Mouse (Mus musculus) cerebellum, adult 9-11 months (tissue): Measurements from ENCODE around the gene Rassf7.
A peak's percentile ranks its signal among the peaks of the same experiment; 100 is the strongest.

Experiments
- DNase-seq: peaks from one replicate; pipeline ENCODE4 v3.0.0; 2022

The Rassf7 gene

DNA sequence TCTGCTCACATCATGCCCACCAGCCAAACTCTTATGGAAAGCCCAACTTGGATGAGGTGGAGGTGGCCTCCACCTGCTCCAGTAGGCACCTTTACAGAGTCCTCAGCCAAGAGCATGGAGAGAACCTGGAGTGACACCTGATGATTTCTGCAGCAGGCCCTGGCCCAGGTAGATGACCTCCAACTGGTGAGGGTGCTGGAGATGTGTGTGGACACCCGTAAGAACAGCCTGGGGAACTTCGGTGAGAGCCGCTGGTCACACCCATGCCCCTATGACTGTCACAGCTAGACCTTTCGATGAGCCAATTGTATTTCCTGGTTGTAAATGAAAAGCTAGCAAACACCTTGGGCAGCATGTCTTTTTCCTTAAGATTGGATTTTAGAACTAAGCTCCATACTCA lies 17.5 kb upstream of the Rassf7 start:
- no peak for DNase-seq

DNA sequence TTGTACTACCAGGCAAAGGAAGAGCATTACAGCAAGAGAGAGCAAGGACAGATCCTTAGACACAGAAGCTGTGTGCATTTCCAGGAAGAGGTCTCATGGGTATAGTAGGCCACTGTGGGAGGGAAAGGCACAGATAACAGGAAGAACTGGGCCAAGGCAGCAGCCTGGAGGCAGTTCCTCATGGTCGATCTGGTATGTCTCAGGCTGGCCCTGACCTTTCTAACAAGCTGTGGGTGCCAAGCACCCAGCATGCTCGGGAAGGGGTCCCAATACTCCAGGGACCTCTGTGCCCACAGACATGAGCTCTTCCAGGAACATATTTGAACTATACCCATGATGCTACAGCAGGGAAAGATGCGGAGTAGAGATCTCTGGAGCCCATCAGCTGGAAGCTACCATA lies 11.1 kb upstream of the Rassf7 start:
- no peak for DNase-seq

DNA sequence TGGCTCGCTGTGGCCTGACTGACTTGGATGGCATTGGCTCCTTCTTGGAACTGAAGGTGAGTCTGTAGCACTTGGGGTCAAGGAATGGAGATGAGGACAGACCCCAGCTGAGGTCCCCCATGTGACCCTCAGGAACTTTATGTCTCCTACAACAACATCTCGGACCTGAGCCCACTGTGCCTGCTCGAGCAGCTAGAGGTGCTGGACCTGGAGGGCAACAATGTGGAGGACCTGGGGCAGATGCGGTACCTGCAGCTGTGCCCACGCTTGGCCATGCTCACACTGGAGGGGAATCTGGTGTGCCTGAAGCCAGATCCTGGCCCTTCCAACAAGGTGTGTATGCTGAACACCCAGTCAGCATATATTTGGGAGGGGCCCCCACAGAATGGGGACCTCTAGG lies 10.2 kb upstream of the Rassf7 start:
- no peak for DNase-seq

DNA sequence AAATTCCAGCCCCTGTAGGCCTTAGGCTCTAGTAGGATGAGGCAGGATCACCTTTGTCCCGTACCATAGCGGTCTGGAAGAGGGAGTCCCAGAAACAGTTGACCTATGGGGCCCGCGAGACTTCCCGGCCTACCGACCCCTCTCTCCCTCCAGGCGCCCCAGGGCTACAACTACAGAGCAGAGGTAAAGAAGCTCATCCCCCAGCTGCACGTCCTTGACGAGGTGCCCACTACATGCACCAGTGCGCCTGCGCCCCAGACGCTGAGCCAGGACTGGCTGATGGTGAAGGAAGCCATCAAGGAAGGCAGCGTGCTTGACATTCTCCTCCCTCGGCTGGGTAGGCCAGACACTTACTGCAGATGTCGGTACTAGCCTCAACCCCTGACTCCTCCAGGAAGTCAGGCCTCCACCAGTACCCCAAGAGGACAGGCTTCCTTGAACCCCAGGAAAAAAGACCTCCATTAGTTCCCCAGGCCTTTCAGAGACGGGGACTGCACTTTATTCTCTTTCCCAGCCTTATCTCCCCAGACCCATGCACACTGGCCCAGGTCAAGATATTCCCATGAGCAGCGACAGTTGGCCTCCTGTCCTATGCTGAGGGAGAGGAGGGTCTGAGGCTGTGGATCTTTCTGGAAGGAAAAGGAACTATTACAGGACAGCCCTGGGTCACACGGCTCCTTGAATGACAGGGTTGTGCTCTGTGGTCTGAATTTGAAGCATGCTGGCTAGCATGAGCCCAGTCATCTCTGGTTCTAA lies 9.3 kb upstream of the Rassf7 start:
- DNase-seq, result no peak

DNA sequence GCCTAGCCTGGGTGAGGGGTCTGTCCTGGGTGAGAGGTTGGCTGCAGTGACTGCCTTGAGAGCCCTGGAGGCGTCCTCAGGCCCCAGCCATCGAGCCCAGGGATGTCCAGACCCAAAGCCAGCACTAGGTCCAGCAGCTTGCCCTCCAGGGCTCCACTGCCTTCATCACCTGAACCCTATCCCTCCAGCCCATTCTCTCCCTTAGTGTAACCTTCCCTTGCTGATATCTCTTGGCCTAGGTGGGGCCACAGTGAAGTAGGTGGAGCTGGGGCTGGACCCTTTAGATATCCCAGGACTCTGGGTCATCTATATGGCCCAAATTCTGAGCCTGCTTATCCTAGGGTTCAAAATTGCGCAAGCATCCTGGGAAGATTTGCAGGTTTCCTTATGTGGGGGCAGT lies 6.1 kb upstream of the Rassf7 start:
- no peak for DNase-seq

DNA sequence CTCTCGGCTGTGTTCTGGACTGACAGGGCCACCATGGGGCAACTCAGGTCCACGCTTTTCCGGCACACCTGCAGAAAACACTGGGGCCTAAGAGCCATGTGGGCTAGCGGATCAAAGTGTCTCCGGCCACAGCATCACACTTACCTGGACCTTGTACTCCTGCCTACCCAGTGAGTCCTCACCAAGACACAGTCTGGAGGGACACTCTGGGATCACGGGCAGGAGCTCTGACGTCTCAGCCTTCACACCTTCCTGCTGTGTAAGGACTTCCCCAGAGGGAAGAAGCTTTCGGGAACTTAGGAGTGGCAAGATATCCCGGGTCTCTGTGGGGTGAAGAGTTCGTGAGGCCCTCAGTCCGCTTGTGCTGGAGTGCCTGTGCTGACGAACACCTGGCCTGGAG lies 5.5 kb upstream of the Rassf7 start:
- DNase-seq, result no peak

DNA sequence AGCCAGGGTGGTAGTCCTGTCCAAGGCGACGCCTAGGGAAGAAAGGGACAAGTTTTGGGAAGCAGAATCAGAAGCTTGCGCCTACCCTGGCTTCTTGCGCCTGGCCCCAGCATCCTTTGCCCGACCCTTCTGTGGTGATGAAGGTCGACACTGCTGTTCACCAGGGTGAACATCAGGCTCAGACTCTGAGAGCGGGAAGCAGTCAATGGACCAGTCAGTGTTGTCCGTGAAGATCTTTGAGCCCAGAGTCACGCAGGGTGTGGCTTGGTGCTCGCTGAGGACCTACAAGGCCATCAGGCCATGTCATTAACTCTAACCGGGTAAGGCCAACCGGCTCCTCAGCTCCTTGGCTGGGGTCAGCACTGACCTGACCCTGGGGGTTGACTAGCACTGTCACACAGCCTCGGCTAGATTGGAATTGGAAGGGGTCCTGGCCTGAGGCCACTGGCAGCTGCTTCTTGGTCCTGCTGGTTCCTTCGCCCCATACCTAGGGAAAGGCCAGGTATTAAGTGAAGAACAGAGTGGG lies 5.0 kb upstream of the Rassf7 start:
- no peak for DNase-seq

DNA sequence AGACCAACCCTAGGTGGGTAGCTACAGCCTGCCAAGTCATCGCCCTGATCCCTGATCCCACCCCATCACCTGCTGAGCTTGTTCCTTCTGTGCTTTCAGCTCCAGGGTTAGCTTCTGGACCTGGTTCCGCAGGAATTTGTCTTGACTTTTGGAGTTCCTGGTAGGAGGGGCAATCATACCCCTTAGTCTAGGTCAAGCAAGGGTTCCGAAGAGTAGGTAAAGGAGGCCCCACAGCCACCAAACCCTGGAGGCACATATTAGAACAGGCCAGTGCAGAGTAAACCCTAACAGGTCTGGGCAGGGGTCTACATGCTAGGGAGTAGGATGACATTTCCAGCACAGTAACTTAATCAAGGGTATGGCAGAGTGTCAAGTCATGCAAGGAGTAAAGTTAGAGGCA lies 2.5 kb upstream of the Rassf7 start:
- DNase-seq, result no peak

DNA sequence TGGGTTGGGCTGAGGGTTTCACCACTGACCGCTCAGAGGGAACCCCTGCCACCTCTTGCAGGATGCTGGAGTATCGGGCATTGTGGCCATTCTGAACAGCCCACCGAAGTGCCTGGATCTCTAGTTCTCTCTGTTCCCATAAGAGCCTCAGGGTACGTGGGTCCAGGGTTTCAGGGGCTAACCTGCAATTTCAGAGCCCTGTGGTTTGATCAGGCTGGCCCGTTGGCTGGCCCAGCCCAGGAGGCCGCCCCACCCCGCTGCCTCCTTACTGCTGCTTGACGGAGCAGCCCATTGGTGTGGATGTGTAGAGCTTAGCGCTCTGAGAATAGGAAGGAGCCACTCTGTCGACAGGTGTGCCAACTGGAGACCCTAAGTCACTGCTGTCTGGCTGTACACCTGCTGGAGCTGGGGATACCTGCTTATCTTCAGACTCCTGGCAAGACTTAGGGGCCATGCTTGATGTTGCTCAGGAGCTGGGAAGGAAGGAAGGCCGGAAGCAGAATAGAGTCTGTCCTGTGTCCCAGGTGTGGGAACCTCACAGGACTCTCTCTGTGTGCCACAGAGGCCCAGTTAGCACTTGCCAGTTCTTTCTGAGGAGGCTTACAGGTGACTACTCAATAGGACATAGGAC lies 1.9 kb upstream of the Rassf7 start, which contains the start of gene Lmntd2:
TSS of gene Lmntd2 (minus strand) at position 476 of the 631 bp plus-strand sequence.
- DNase-seq, result no peak

DNA sequence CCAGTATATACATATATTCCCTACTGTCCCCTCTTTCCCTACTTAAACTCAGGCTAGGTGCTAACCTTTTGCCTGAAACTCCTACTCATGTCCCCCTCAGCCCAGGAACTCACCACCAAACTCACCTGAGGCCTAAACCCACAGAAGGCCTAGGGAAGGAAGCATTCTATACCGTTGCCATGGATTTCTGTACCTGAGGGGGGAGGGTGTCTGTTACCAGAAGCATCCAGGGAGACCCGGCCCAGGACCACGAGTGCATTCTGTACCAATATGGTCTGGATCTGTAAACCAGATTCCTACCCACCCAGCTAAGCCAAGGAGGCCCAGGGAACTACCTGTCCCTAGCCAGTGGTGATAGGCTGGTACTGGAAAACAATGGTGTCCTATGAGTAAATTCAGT lies 1.4 kb upstream of the Rassf7 start:
- DNase-seq, result no peak

DNA sequence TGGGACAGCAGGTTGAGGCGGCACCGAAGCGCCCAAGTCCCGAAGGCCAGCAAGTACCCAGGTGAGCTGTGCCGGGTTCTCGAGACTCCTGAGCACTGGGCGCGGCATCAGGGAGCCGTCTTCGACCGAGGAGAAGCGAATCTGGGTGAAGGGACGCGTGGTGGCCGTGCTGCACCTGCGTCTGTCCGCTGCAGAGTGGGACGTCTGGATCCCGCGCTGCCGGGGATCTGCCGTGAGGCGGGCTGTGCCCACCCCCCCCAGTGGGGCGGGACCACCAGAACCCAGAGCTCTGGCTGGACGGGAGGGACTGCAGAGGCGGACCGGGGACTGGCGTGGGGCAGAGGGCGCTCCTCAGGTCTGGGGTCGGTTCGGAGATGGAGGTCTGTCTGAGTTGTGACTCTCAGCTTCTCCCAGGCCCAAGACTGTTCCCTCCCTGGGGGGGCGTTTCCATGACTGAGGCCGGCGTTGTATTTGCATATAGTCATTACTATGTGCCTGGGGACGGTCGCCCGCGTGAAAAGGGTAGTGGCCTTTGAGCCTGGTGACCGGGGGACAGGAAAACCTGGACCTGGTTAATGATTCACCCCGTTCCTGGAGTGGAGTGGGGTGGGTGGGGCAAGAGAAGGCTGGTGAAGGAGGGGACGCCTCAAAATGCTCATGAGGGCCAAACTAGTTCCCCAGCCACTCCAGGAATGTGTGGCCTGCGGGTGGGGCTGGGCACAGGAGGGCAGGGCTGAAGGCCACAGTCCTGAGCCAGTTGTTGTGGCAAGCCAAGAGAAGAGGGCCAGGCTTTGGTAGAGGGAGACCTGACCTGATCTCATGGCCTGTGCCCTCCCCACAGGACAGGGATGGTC lies 447 bp downstream of the Rassf7 start:
- DNase-seq, result peak; percentile 61

DNA sequence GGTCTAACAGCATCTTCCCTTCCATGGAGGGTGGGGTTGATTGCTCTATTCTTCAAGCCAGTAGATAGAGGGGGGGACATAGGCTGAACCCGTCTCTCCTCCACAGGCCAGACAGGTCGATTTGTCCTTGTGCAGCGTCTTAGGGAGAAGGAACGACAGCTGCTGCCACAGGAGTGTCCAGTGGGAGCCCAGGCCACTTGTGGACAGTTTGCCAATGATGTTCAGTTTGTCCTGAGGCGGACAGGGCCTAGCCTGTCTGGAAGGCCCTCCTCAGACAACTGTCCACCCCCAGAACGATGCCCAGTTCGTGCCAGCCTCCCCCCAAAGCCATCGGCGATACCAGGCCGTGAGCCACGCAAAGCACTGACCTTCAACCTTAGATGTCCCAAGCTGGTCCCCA lies 1.2 kb downstream of the Rassf7 start:
- DNase-seq, result no peak

DNA sequence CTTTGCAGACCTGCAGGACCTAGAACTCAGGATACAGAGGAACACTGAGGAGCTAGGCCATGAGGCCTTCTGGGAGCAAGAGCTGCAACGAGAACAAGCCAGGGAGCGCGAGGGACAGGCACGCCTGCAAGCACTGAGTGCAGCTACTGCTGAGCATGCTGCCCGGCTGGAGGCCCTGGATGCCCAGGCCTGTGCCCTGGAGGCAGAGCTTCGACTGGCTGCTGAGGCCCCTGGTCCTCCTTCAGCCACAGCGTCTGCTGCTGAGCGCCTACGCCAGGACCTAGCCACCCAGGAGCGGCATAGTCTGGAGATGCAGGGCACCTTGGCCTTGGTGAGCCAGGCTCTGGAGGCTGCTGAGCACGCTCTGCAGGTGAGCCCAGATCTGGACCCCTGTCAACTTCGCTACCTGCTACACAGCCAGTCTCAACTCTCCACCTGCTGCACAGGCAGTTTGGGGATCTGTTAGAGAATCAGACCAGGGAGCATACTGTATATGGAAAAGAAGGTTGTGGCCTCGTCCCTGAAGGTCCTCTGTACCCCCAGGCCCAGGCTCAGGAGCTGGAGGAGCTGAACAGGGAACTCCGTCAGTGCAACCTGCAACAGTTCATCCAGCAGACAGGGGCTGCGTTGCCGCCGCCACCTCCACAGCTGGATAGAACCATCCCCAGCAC lies 1.8 kb downstream of the Rassf7 start:
- no peak for DNase-seq

DNA sequence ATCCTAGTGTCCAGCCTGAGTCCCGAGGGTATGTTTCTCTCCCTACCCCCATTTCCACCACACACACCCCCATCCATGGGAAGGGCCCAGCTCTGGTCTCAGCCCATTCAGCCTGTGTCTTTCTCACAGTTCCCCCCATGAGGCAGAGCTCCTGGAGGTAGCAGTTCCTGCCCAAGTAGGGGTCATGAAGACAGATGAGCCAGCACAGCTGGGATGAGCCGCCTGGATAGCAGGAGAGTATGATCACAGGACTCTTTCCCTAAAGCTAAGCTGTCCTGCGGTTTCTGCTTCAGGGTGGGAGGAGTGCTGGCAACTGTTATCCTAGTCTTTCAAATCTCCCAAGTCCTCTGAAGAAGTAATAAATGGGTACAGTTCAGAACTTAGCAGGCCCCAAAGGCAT lies 2.5 kb downstream of the Rassf7 start:
- DNase-seq, result no peak

DNA sequence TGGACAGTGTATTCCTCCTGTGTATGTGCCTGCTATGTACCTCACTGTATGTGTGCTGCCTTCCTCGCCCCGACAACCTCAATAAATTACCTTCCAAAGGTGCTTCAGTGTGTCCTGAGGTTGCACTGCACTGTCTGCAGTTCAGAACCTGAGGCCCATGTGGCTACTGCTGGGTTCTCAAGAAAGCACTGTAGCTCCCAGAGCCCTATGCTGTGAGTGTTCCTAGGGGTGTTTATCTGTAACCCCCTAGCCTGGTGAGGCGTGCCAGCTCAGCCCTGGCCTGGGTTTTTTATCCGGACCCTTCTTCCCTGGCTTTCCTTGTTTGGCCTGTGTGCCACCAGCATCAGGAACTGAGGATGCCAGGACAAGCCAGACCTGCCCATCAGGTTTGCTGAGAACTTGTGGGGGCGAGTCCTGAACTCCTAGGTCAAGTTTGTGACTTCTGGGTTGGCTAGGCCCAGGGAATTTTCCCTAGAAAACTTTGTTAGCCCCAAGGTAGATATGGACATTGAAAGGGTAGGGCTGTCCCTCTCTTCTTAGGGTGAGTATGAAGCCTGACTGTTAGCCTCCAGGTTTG lies 3.0 kb downstream of the Rassf7 start:
- no peak for DNase-seq

DNA sequence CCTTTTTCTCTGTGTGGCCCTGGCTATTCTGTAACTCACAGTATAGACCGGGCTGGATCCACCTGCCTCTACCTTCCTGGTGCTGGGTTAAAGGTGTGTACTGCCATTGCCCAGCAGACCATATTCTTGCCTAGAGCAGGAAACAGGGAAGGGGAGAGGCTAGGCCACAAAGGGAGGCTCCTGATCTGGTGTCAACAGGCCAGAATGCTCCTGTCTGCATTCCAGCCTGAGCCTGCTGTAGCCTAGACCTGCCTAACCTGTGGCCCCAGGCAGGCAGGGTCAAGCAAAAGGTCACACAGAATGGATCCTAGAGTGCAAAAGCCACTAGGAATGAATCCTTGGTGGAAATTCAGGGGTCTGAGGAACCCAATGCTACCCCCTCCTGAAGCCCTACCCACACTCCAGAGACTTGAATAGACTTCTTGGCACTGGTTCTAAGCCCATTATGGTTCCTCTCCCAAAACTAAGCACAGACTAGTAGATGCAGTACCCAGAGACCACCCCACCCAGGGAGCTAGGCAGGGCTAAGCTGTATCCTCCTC lies 4.0 kb downstream of the Rassf7 start:
- DNase-seq, result no peak

DNA sequence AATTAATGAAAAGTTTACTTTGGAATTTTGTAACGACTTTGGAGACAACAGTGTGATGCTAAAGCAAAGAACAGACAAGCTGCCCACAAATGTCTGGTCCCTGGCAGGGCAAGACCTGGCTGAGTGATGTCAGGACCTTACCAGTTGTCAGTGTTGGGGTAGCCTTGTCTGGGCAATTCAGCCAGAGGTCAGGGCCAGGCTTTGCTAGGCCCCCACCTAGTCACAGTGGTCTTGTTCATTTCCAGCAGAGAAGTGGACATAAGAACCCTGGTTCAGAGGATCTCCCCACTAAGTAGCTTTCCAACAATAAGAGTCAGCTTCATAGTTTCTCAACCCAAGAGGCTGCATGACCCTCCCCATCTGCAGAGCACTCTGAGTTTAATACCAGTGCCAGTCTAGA lies 4.7 kb downstream of the Rassf7 start:
- DNase-seq, result no peak

DNA sequence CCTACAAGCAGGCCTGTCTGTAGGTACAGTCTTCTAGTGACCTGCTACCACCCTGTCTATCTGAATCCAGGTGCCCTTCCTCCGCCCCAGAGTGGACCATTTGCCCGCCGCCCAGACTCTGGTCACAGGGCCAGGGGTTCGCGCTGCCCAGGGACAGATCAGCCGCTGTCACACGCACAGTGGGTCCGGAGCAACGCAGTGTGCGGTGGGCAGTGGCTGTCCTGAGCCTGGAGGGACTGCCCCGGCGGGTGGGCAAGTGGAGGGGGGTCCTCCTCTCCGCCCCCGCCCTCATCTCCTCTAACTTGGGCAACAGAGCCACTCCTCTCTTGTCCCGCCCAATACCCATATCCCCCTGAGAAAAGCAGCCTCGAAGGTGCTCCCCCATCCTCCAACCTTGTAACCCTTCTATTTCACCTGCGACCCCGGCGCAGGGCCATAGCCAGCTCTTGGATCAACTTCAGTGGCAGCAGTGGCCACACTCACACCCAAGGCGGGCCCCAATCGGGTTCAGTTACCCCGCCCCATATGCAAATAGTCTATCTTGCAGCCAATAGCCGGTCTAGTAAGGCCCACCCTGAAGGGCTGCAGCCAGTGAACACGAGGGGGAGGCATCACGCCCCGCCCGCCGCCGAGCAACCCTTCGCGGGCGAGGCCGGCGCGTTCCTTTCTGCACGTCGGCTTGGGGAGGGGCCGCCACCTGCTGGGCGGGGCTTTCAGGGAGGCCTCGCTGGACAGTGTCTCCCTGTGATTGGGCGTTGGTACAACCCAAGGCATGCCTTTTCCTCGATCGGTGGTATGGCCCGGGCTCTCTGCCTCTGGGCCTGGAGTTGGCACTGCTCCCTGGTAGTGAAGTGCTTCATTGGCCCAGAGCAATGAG lies 5.8 kb downstream of the Rassf7 start:
- peak; percentile 95 for DNase-seq

DNA sequence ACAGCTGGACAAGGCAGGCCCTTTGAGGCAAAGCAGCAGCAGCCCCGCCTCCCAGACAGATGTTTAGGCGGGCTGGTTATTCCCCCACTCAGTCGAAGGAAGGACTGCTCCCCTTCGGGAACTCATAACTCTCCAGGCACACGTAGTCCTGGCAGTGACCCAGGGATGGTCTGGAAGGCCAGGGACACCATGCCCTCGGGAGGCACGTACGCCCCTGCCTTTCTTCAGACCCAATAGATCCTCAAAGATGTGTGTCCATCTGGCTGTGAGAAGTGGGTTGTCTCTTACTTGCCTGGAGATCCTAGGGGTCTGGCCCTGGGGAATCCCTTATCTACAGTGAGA lies 6.4 kb downstream of the Rassf7 start:
- DNase-seq, result no peak

DNA sequence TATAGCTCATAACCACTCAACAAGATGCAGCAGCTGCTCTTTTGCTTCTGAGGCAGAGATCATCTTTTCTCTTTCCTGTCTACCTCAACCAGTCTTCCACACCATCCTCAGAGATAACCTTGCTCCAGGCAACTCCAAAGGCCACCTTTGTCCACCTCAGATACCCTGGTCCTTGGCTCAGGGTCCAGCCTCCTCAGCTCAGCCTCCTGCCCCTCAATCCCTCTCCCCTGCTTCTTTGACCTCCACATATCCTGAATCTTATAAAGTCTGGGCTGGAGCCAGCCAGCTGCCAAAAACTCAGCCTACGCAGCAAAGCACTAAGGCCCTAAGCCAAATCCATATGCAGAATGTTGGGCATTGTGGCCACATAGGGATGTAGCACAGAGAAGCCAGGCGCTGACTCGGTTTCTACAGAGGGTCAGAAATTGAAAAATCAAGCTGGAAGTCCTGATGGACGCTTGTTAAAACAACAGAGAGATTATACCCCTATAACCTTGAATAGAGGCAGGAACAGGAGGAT lies 7.1 kb downstream of the Rassf7 start:
- no peak for DNase-seq

DNA sequence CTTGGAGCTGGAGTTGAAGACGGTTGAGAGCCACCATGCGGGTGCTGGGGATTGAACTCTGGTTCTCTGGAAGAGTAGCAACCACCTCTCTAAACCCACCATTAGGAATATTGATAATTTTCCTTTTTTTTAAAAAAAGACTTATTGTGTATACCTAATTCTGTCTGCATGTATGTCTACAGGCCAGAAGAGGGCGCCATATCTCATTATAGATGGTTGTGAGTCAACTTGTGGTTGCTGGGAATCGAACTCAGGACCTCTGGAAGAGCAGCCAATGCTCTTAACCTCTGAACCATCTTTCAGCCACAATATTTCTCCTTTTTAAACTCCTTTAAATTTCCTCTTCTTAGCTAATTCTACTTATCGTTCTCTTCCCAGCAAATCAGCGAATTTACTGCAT lies 10.9 kb downstream of the Rassf7 start:
- no peak for DNase-seq
